Mouse (Mus musculus): ENCODE measurements around the gene Nr2f2. TPM values are rescaled to one million over a fixed set of nuclear protein-coding genes. Genes with fewer than 3 reads are reported as not detected.

The Nr2f2 gene
- polyA plus RNA-seq, 1 experiment: 28.9 TPM

- WGBS: 4% methylated on average over 3 of the region's 3 CpGs
- TF ChIP-seq CTCF (IDR thresholded peaks at IDR 0.05; ENCODE audit: borderline replicate concordance, insufficient read depth, low read depth, low read length) (no peak), POLR2A (IDR thresholded peaks at IDR 0.05; ENCODE audit: borderline replicate concordance, insufficient read depth, low read length) (no peak)
- no peak for DNase-seq
- no peak overlapping the region for H3K27ac ChIP-seq (ENCODE audit: insufficient read depth, low read length)
- no peak overlapping the region for H3K4me3 ChIP-seq (replicated peaks; ENCODE audit: insufficient read depth, low read depth, low read length)
- H3K27me3 ChIP-seq (ENCODE audit: control insufficient read depth, insufficient read depth, low read length): peaks cover 8% of the 10 kb centered on the region; the same call in 1 of the 2 replicates
- H3K4me1 ChIP-seq (ENCODE audit: control insufficient read depth, insufficient read depth, low read length): no peaks in the 10 kb centered on the region
Observed at GRCm38 (mm10) chr7:70364798-70365197, 1.7 kb downstream of the Nr2f2 start.

GRCm38 (mm10) chr7:70363351-70363750 is 3.2 kb downstream of the Nr2f2 start:
- Histone ChIP-seq H3K27ac (ENCODE audit: insufficient read depth, low read length) (no peak overlapping the region), H3K4me3 (replicated peaks; ENCODE audit: insufficient read depth, low read depth, low read length) (no peak overlapping the region), H3K27me3 (ENCODE audit: control insufficient read depth, insufficient read depth, low read length) (peaks cover 11% of the 10 kb centered on the region; the same call in 1 of the 2 replicates), H3K4me1 (ENCODE audit: control insufficient read depth, insufficient read depth, low read length) (no peaks in the 10 kb centered on the region)
- DNase-seq: no peak
- TF ChIP-seq CTCF (IDR thresholded peaks at IDR 0.05; ENCODE audit: borderline replicate concordance, insufficient read depth, low read depth, low read length): no peak
- TF ChIP-seq POLR2A (IDR thresholded peaks at IDR 0.05; ENCODE audit: borderline replicate concordance, insufficient read depth, low read length): no peak
- 65% methylated on average over 4 of the region's 4 CpGs for WGBS

GRCm38 (mm10) chr7:70362526-70363170 is 3.9 kb downstream of the Nr2f2 start:
- TF ChIP-seq CTCF (IDR thresholded peaks at IDR 0.05; ENCODE audit: borderline replicate concordance, insufficient read depth, low read depth, low read length) (no peak), POLR2A (IDR thresholded peaks at IDR 0.05; ENCODE audit: borderline replicate concordance, insufficient read depth, low read length) (no peak)
- no peak overlapping the region for H3K27ac ChIP-seq (ENCODE audit: insufficient read depth, low read length)
- 31% methylated on average over 12 of the region's 12 CpGs for WGBS
- no peak overlapping the region for H3K4me3 ChIP-seq (replicated peaks; ENCODE audit: insufficient read depth, low read depth, low read length)
- peaks cover 11% of the 10 kb centered on the region; the same call in 1 of the 2 replicates for H3K27me3 ChIP-seq (ENCODE audit: control insufficient read depth, insufficient read depth, low read length)
- H3K4me1 ChIP-seq (ENCODE audit: control insufficient read depth, insufficient read depth, low read length): no peaks in the 10 kb centered on the region
- no peak for DNase-seq

- peaks cover 11% of the 10 kb centered on the region; the same call in 1 of the 2 replicates for H3K27me3 ChIP-seq (ENCODE audit: control insufficient read depth, insufficient read depth, low read length)
- under 1% methylated on average over 97 of the region's 98 CpGs for WGBS
- peak; percentile 70 to 84 for DNase-seq
- no peaks in the 10 kb centered on the region for H3K4me1 ChIP-seq (ENCODE audit: control insufficient read depth, insufficient read depth, low read length)
- H3K27ac ChIP-seq (ENCODE audit: insufficient read depth, low read length): peak overlapping the region; percentile 38
- H3K4me3 ChIP-seq (replicated peaks; ENCODE audit: insufficient read depth, low read depth, low read length): peak overlapping the region; percentile 70
- TF ChIP-seq CTCF (IDR thresholded peaks at IDR 0.05; ENCODE audit: borderline replicate concordance, insufficient read depth, low read depth, low read length): no peak
Observed at GRCm38 (mm10) chr7:70361383-70362364, 4.9 kb downstream of the Nr2f2 start.

- peak in 1 of 2 experiments; percentile 19 for DNase-seq
- WGBS: 6% methylated on average over 83 of the region's 84 CpGs
- TF ChIP-seq CTCF (IDR thresholded peaks at IDR 0.05; ENCODE audit: borderline replicate concordance, insufficient read depth, low read depth, low read length): no peak
- no peak for TF ChIP-seq POLR2A (IDR thresholded peaks at IDR 0.05; ENCODE audit: borderline replicate concordance, insufficient read depth, low read length)
- Histone ChIP-seq H3K4me3 (replicated peaks; ENCODE audit: insufficient read depth, low read depth, low read length) (peak overlapping the region; percentile 70), H3K27ac (ENCODE audit: insufficient read depth, low read length) (peak overlapping the region; percentile 38), H3K27me3 (ENCODE audit: control insufficient read depth, insufficient read depth, low read length) (peaks cover 12% of the 10 kb centered on the region; the same call in 1 of the 2 replicates), H3K4me1 (ENCODE audit: control insufficient read depth, insufficient read depth, low read length) (no peaks in the 10 kb centered on the region)
Observed at GRCm38 (mm10) chr7:70360611-70361382, 5.7 kb downstream of the Nr2f2 start.

GRCm38 (mm10) chr7:70359791-70360581 is 6.5 kb downstream of the Nr2f2 start:
- TF ChIP-seq CTCF (IDR thresholded peaks at IDR 0.05; ENCODE audit: borderline replicate concordance, insufficient read depth, low read depth, low read length) (no peak), POLR2A (IDR thresholded peaks at IDR 0.05; ENCODE audit: borderline replicate concordance, insufficient read depth, low read length) (no peak)
- under 1% methylated on average over 75 of the region's 75 CpGs for WGBS
- Histone ChIP-seq H3K4me1 (ENCODE audit: control insufficient read depth, insufficient read depth, low read length) (no peaks in the 10 kb centered on the region), H3K27me3 (ENCODE audit: control insufficient read depth, insufficient read depth, low read length) (peaks cover 11% of the 10 kb centered on the region; the same call in 1 of the 2 replicates), H3K27ac (ENCODE audit: insufficient read depth, low read length) (no peak overlapping the region), H3K4me3 (replicated peaks; ENCODE audit: insufficient read depth, low read depth, low read length) (peak overlapping the region; percentile 48)
- peak in 1 of 2 experiments; percentile 17 for DNase-seq
